Mouse (Mus musculus) stomach, embryonic 14.5 days (tissue): ENCODE measurements around the gene Ubac2. TPM values are rescaled to one million over a fixed set of nuclear protein-coding genes. Genes with fewer than 3 reads are reported as not detected.

Experiments used
- ATAC-seq: fragments of 200-750 bp; cut with Nextera tagmentation; 2 replicates; pipeline ENCODE4 v1.8.0; 2017; ENCODE audit warnings: low read depth, moderate TSS enrichment; ENCODE audit not compliant: insufficient number of reproducible peaks, insufficient read depth, low FRiP score
- H3K27ac ChIP-seq: fragments of 300-500 bp; sonication (generic); 2 replicates; pipeline ENCODE4 v1.5.1; 2014; ENCODE audit warnings: mild to moderate bottlenecking, low read length, moderate library complexity, mixed read lengths
- H3K27me3 ChIP-seq: fragments of 300-500 bp; sonication (generic); 2 replicates; pipeline ENCODE4 v1.6.1; 2014; ENCODE audit warnings: low read length, control low read depth, mixed read lengths; ENCODE audit not compliant: control insufficient read depth, insufficient read depth
- H3K36me3 ChIP-seq: fragments of 300-500 bp; sonication (generic); 2 replicates; pipeline ENCODE4 v1.6.1; 2014; ENCODE audit warnings: mild to moderate bottlenecking, control low read depth, low read length, moderate library complexity, mixed read lengths; ENCODE audit not compliant: control insufficient read depth, insufficient read depth
- H3K4me1 ChIP-seq: fragments of 300-500 bp; sonication (generic); 2 replicates; pipeline ENCODE4 v1.6.1; 2014; ENCODE audit warnings: low read length, control low read depth, mixed read lengths; ENCODE audit not compliant: control insufficient read depth, insufficient read depth
- H3K4me2 ChIP-seq: fragments of 300-500 bp; sonication (generic); replicated peaks from 2 replicates; pipeline ENCODE4 v1.6.1; 2014; ENCODE audit warnings: low read depth, low read length, control low read depth
- H3K4me3 ChIP-seq: fragments of 300-500 bp; sonication (generic); 2 replicates; pipeline ENCODE4 v1.5.1; 2014; ENCODE audit warnings: low read depth, low read length, control low read depth
- H3K9ac ChIP-seq: fragments of 300-500 bp; sonication (generic); replicated peaks from 2 replicates; pipeline ENCODE4 v1.6.1; 2014; ENCODE audit warnings: low read depth, mild to moderate bottlenecking, control low read depth, low read length, moderate library complexity, mixed read lengths
- H3K9me3 ChIP-seq: fragments of 300-500 bp; sonication (generic); 2 replicates; pipeline ENCODE4 v1.6.1; 2016; ENCODE audit warnings: low read depth, low read length, control low read depth; ENCODE audit not compliant: control insufficient read depth
- WGBS: fragments of 180-500 bp; shearing (Covaris S2); extraction: QIAGEN DNeasy Blood & Tissue Kit; methylation state at CpG from one replicate; pipeline ENCODE4 v1.1.7; 2014; 5-methylcytosine and 5-hydroxymethylcytosine counted together
- polyA plus RNA-seq: library from polyadenylated mRNA; unstranded; fragments of >200 nt; fragmentation: Nextera tagmentation; extraction: Ambion mirVana; gene quantifications from 2 replicates; pipeline ENCODE4 v1.2.1, GENCODE M21; 2014

The Ubac2 gene
- polyA plus RNA-seq, 1 experiment from 2014 or later: 67.7 TPM

GRCm38 (mm10) chr14:121960031-121960430 lies 81.6 kb downstream of the Ubac2 start:
- Histone ChIP-seq H3K9me3 (no peaks in the 10 kb centered on the region), H3K4me3 (no peak overlapping the region), H3K9ac (no peak overlapping the region), H3K4me1 (peaks cover 25% of the 10 kb centered on the region), H3K27me3 (no peaks in the 10 kb centered on the region), H3K36me3 (no peaks in the 10 kb centered on the region), H3K27ac (no peak overlapping the region), H3K4me2 (no peak overlapping the region)
- ATAC-seq: no peak
- WGBS: 81% methylated on average over 4 of the region's 4 CpGs

- H3K27ac ChIP-seq: no peak overlapping the region
- no peaks in the 10 kb centered on the region for H3K27me3 ChIP-seq
- WGBS: 77% methylated on average over 2 of the region's 2 CpGs
- no peak overlapping the region for H3K4me2 ChIP-seq
- H3K9ac ChIP-seq: no peak overlapping the region
- ATAC-seq: no peak
- H3K4me3 ChIP-seq: no peak overlapping the region
- no peaks in the 10 kb centered on the region for H3K36me3 ChIP-seq
- H3K9me3 ChIP-seq: no peaks in the 10 kb centered on the region
- H3K4me1 ChIP-seq: peaks cover 25% of the 10 kb centered on the region
Observed at GRCm38 (mm10) chr14:121960531-121960930, 82.1 kb downstream of the Ubac2 start.

GRCm38 (mm10) chr14:121960997-121961396 lies 82.6 kb downstream of the Ubac2 start:
- Histone ChIP-seq H3K9me3 (no peaks in the 10 kb centered on the region), H3K4me1 (peaks cover 28% of the 10 kb centered on the region), H3K27ac (no peak overlapping the region), H3K9ac (no peak overlapping the region), H3K4me2 (no peak overlapping the region), H3K4me3 (no peak overlapping the region), H3K27me3 (no peaks in the 10 kb centered on the region), H3K36me3 (no peaks in the 10 kb centered on the region)
- ATAC-seq: no peak
- 37% methylated on average over 6 of the region's 6 CpGs for WGBS

GRCm38 (mm10) chr14:121961496-121962127 lies 83.2 kb downstream of the Ubac2 start:
- Histone ChIP-seq H3K4me3 (no peak overlapping the region), H3K36me3 (no peaks in the 10 kb centered on the region), H3K9ac (no peak overlapping the region), H3K4me1 (peaks cover 28% of the 10 kb centered on the region), H3K27me3 (no peaks in the 10 kb centered on the region), H3K4me2 (no peak overlapping the region), H3K27ac (no peak overlapping the region; the same call in 1 of the 2 replicates), H3K9me3 (no peaks in the 10 kb centered on the region)
- 55% methylated on average over 12 of the region's 12 CpGs for WGBS
- no peak for ATAC-seq

- H3K9ac ChIP-seq: no peak overlapping the region
- 56% methylated on average over 14 of the region's 14 CpGs for WGBS
- H3K27ac ChIP-seq: peak overlapping the region; percentile 15; the same call in 1 of the 2 replicates
- H3K4me3 ChIP-seq: no peak overlapping the region
- H3K4me2 ChIP-seq: no peak overlapping the region
- no peaks in the 10 kb centered on the region for H3K27me3 ChIP-seq
- H3K36me3 ChIP-seq: no peaks in the 10 kb centered on the region
- no peak for ATAC-seq
- no peaks in the 10 kb centered on the region for H3K9me3 ChIP-seq
- peaks cover 28% of the 10 kb centered on the region for H3K4me1 ChIP-seq
Observed at GRCm38 (mm10) chr14:121962128-121962890, 83.9 kb downstream of the Ubac2 start.

GRCm38 (mm10) chr14:121963251-121963941 lies 85.0 kb downstream of the Ubac2 start:
- Histone ChIP-seq H3K4me2 (peak overlapping the region; percentile 14), H3K4me1 (peaks cover 28% of the 10 kb centered on the region), H3K9ac (0 out of 2 replicates have a peak overlapping the region, but pooled peaks have one; percentile 14), H3K9me3 (no peaks in the 10 kb centered on the region), H3K27me3 (no peaks in the 10 kb centered on the region), H3K36me3 (no peaks in the 10 kb centered on the region), H3K27ac (peak overlapping the region; percentile 56; the same call in 1 of the 2 replicates), H3K4me3 (peak overlapping the region; percentile 8; the same call in 1 of the 2 replicates)
- WGBS: 52% methylated on average over 9 of the region's 9 CpGs
- no peak; the same call in 1 of the 2 replicates for ATAC-seq

GRCm38 (mm10) chr14:121963942-121964335 lies 85.5 kb downstream of the Ubac2 start:
- Histone ChIP-seq H3K9me3 (no peaks in the 10 kb centered on the region), H3K27ac (peak overlapping the region; percentile 56; the same call in 1 of the 2 replicates), H3K4me3 (peak overlapping the region; percentile 8; the same call in 1 of the 2 replicates), H3K36me3 (no peaks in the 10 kb centered on the region), H3K9ac (0 out of 2 replicates have a peak overlapping the region, but pooled peaks have one; percentile 14), H3K27me3 (no peaks in the 10 kb centered on the region), H3K4me2 (peak overlapping the region; percentile 14; the same call in 1 of the 2 replicates), H3K4me1 (peaks cover 28% of the 10 kb centered on the region)
- ATAC-seq: no peak; the same call in 1 of the 2 replicates
- 24% methylated on average over 4 of the region's 4 CpGs for WGBS

- ATAC-seq: no peak
- H3K4me1 ChIP-seq: peaks cover 28% of the 10 kb centered on the region
- H3K9ac ChIP-seq: 0 out of 2 replicates have a peak within 1 kb of the TSS, but pooled peaks have one; percentile 14
- no peak within 1 kb of the TSS; the same call in 1 of the 2 replicates for H3K4me3 ChIP-seq
- no peaks in the 10 kb centered on the region for H3K36me3 ChIP-seq
- H3K27me3 ChIP-seq: no peaks in the 10 kb centered on the region
- no peaks in the 10 kb centered on the region for H3K9me3 ChIP-seq
- H3K4me2 ChIP-seq: peak within 1 kb of the TSS; percentile 14; the same call in 1 of the 2 replicates
- no peak within 1 kb of the TSS for H3K27ac ChIP-seq
- 26% methylated on average over 6 of the region's 6 CpGs for WGBS
Observed at GRCm38 (mm10) chr14:121964990-121965389, 86.6 kb downstream of the Ubac2 start, which contains the start of gene Gpr183. TSS of gene Gpr183 (minus strand) at chr14:121965195.
